Mouse (Mus musculus) limb, embryonic 13.5 days (tissue): Measurements from ENCODE around the gene Dtx1. TPM values are rescaled to one million over a fixed set of nuclear protein-coding genes. Genes with fewer than 3 reads are reported as not detected.

Experiments used
- ATAC-seq: fragments of 200-750 bp; cut with Nextera tagmentation; 2 replicates; pipeline ENCODE4 v1.8.0; 2017; ENCODE audit warnings: low read depth, moderate number of reproducible peaks, moderate TSS enrichment; ENCODE audit not compliant: low FRiP score
- H3K27ac ChIP-seq: fragments of 300-500 bp; sonication (generic); 2 replicates; pipeline ENCODE4 v1.5.1; 2015; ENCODE audit warnings: inconsistent platforms, mild to moderate bottlenecking, moderate library complexity
- H3K27me3 ChIP-seq: fragments of 300-500 bp; sonication (generic); 2 replicates; pipeline ENCODE4 v1.6.1; 2015; ENCODE audit warnings: mild to moderate bottlenecking, inconsistent platforms
- H3K36me3 ChIP-seq: fragments of 300-500 bp; sonication (generic); 2 replicates; pipeline ENCODE4 v1.6.1; 2015; ENCODE audit warnings: inconsistent platforms, mild to moderate bottlenecking, moderate library complexity
- H3K4me1 ChIP-seq: fragments of 300-500 bp; sonication (generic); 2 replicates; pipeline ENCODE4 v1.6.1; 2015; ENCODE audit warnings: inconsistent platforms
- H3K4me2 ChIP-seq: fragments of 300-500 bp; sonication (generic); replicated peaks from 2 replicates; pipeline ENCODE4 v1.6.1; 2015; ENCODE audit warnings: inconsistent platforms, mild to moderate bottlenecking, moderate library complexity
- H3K4me3 ChIP-seq: fragments of 300-500 bp; sonication (generic); 2 replicates; pipeline ENCODE4 v1.5.1; 2015; ENCODE audit warnings: moderate library complexity, mild to moderate bottlenecking, inconsistent platforms
- H3K9ac ChIP-seq: fragments of 300-500 bp; sonication (generic); 2 replicates; pipeline ENCODE4 v1.6.1; 2015; ENCODE audit warnings: mild to moderate bottlenecking, inconsistent platforms
- H3K9me3 ChIP-seq: fragments of 300-500 bp; sonication (generic); 2 replicates; pipeline ENCODE4 v1.6.1; 2016; ENCODE audit warnings: inconsistent platforms
- WGBS: fragments of 180-500 bp; shearing (Covaris S2); methylation state at CpG from one replicate; pipeline ENCODE4 v1.1.7; 2015; 5-methylcytosine and 5-hydroxymethylcytosine counted together
- polyA plus RNA-seq: library from polyadenylated mRNA; unstranded; fragments of >200 nt; fragmentation: Nextera tagmentation; extraction: Ambion mirVana; gene quantifications from 2 replicates; pipeline ENCODE4 v1.2.1, GENCODE M21; 2015

The Dtx1 gene
- polyA plus RNA-seq, 1 experiment from 2014 or later = 5.1 TPM

GRCm38 (mm10) chr5:120702969-120703368, 8.8 kb downstream of the Dtx1 start:
- Histone ChIP-seq H3K4me1 (peaks cover 32% of the 10 kb centered on the region), H3K27me3 (peaks cover 70% of the 10 kb centered on the region), H3K4me2 (no peak overlapping the region), H3K9ac (no peak overlapping the region), H3K4me3 (no peak overlapping the region), H3K36me3 (no peaks in the 10 kb centered on the region), H3K9me3 (no peaks in the 10 kb centered on the region), H3K27ac (no peak overlapping the region)
- WGBS = 83% methylated on average over 2 of the region's 2 CpGs
- ATAC-seq = no peak

GRCm38 (mm10) chr5:120702421-120702820, 9.3 kb downstream of the Dtx1 start:
- H3K36me3 ChIP-seq = no peaks in the 10 kb centered on the region
- peaks cover 38% of the 10 kb centered on the region for H3K4me1 ChIP-seq
- 74% methylated on average over 4 of the region's 4 CpGs for WGBS
- H3K9me3 ChIP-seq = no peaks in the 10 kb centered on the region
- no peak overlapping the region for H3K4me2 ChIP-seq
- no peak overlapping the region for H3K9ac ChIP-seq
- H3K27ac ChIP-seq = no peak overlapping the region
- H3K27me3 ChIP-seq = peaks cover 70% of the 10 kb centered on the region
- no peak for ATAC-seq
- no peak overlapping the region for H3K4me3 ChIP-seq

DNA sequence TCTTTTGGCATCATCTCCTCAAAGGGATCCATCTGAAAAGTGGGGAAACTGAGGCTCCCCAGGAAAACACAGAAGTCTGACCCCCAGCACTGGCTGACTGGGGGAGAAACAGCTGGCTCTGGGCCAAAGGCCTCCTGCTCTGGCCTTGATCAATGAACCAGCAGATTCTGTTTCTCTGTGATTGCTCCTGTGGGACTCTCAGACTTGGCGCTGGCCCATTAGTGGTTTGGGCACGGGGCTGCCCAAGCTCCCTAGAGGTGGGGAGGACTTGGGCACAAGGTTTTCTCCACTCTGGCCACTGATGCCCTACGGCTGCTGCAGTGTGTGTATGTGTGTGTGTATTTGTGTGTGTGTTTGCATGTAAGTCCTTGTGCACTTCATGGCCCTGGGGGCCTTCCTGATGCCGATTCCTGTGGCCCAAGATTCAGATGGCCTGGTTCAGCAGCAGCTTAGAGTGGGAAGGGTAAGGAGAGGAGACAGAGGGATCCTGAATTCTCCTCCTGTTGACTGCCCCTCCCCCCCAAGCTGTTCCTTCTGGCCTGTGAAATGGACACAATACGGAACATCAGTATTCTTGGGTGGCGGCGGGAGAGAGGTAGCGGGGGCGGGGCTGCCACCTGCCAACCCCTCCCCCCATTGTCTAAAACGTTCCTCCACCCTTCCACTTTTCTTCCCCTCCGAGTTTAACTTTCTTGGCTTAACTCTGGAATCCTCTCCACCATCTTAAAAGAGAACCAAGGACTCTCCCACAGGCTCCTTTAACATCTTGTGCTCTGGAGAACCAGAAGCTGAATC, 10.5 kb downstream of the Dtx1 start:
- H3K27me3 ChIP-seq = peaks cover 77% of the 10 kb centered on the region
- no peaks in the 10 kb centered on the region for H3K36me3 ChIP-seq
- H3K27ac ChIP-seq = no peak overlapping the region

DNA sequence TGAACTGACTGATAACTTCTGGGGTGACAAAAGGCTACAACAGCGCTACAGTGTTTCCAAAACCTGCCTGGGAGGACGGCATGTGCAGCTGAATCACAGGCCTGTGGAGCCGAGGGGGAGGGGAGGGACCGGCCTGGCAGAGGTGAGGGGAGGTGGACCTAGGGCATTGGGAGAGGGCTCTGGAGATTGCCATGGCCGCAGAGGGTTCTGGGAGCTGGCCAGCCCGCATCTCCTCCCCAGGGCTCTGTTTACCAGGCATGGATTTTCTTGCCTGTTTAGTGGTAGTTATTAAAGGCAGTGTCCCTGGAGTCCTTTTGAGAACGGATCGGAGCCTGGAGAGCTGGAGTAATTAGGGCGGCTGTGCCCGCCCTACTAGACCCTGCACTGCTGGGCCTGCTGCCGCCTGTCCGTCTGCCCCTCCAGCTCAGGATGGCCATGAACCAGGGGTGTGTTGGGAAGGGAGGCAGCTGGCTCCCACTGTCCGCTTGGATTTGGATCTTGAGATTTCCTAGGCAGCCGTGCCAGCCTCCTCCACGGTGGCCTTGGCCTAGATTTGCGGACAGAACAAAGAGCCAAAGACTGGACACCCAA, 12.8 kb downstream of the Dtx1 start:
- Histone ChIP-seq H3K9ac (peak overlapping the region; percentile 45), H3K36me3 (peaks cover 3% of the 10 kb centered on the region; the same call in 1 of the 2 replicates), H3K4me2 (no peak overlapping the region), H3K4me3 (no peak overlapping the region), H3K9me3 (no peaks in the 10 kb centered on the region), H3K27me3 (peaks cover 83% of the 10 kb centered on the region), H3K27ac (no peak overlapping the region), H3K4me1 (peaks cover 38% of the 10 kb centered on the region)
- ATAC-seq = no peak
- WGBS = 32% methylated on average over 16 of the region's 16 CpGs

More for the DNA sequence above, 10.5 kb downstream of the Dtx1 start:
- no peak for ATAC-seq
- Histone ChIP-seq H3K9ac (peak overlapping the region; percentile 46), H3K4me2 (no peak overlapping the region), H3K4me1 (peaks cover 32% of the 10 kb centered on the region), H3K4me3 (no peak overlapping the region), H3K9me3 (no peaks in the 10 kb centered on the region)
- WGBS = 56% methylated on average over 11 of the region's 11 CpGs

- H3K4me2 ChIP-seq = no peak overlapping the region
- H3K27ac ChIP-seq = no peak overlapping the region
- H3K27me3 ChIP-seq = peaks cover 86% of the 10 kb centered on the region
Measured at GRCm38 (mm10) chr5:120698181-120698580, 13.5 kb downstream of the Dtx1 start.

DNA sequence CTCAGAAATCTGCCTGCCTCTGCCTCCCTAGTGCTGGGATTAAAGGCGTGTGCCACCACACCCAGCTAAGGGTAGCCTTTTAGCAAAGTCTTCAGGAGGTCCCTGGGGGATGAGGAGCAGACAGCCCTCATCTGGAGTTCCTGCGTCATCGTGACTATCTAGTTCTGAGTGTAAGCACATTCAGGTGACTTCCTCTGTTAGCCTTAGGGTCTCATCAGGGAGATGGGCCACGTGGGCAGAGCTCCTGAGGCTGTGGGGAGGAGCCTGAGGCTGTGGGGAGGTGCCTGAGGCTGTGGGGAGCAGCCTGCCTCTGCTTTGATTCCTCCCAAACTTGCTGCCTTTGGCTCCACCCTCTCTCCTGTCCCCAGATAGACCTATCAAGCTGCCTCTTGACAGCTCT, 14.9 kb downstream of the Dtx1 start:
- Histone ChIP-seq H3K27ac (no peak overlapping the region), H3K27me3 (peaks cover 93% of the 10 kb centered on the region), H3K9me3 (no peaks in the 10 kb centered on the region), H3K36me3 (peaks cover 3% of the 10 kb centered on the region; the same call in 1 of the 2 replicates), H3K4me2 (no peak overlapping the region), H3K9ac (no peak overlapping the region), H3K4me3 (no peak overlapping the region), H3K4me1 (peaks cover 38% of the 10 kb centered on the region)
- 54% methylated on average over 4 of the region's 4 CpGs for WGBS
- no peak for ATAC-seq

More at GRCm38 (mm10) chr5:120698181-120698580, 13.5 kb downstream of the Dtx1 start:
- Histone ChIP-seq H3K4me1 (peaks cover 38% of the 10 kb centered on the region), H3K4me3 (no peak overlapping the region), H3K9ac (no peak overlapping the region), H3K36me3 (peaks cover 3% of the 10 kb centered on the region; the same call in 1 of the 2 replicates), H3K9me3 (no peaks in the 10 kb centered on the region)
- ATAC-seq = no peak
- WGBS = 55% methylated on average over 3 of the region's 3 CpGs

DNA sequence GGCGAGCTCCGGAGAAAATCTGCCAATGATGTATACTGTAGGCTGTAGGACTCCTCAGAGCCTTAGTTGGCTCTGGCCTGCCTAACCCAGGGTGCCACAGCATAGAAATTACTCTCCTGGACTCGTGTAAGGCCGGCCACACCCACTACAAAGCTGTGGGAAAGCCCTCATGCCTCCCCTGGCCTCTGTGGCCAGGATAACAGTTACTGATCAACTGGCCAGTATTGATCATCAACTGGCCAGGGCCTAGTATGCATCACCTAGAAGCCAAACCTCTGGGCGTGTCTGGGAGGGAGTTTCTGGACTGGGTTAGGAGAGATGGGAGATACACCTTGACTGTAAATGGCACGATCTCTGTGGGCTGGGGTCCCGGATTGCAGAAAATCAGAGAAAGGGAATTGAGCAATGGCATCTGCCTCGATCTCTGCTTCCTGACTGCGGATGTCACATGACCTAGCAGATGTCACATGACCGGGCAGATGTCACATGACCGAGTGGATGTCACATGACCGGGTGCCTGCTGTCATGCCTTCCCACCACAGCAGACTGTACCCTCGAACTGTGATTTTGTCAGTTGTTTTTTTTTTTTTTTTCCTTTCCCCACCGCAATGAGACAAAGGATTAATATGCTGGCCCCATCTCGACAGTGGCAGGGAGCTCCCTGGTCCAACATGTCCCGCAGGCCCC, 15.5 kb downstream of the Dtx1 start:
- Histone ChIP-seq H3K4me2 (no peak overlapping the region), H3K36me3 (peaks cover 3% of the 10 kb centered on the region; the same call in 1 of the 2 replicates), H3K9me3 (no peaks in the 10 kb centered on the region), H3K4me3 (no peak overlapping the region), H3K27ac (no peak overlapping the region), H3K9ac (no peak overlapping the region), H3K4me1 (peaks cover 38% of the 10 kb centered on the region), H3K27me3 (peaks cover 98% of the 10 kb centered on the region)
- no peak for ATAC-seq
- WGBS = 71% methylated on average over 16 of the region's 16 CpGs

DNA sequence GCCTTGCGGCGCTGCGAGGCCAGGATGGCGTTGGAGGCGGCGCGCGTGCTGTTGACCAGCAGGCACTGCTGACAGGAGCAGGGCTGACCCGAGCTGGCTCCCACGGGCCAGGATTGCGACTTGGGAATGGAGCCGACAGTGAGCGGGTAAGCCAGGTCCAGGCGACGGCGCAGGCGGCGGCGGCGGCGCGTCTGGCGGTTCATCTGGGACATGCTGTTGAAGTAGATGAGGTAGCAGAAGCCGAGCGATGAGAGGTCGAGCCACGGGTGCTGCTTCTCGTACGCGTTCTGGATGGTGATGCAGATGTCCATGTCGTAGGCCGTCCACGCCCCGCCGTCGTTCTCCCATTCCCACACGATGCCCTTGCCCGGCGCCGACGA, 17.0 kb downstream of the Dtx1 start:
- Histone ChIP-seq H3K9ac (peak overlapping the region; percentile 35; the same call in 1 of the 2 replicates), H3K4me1 (peaks cover 40% of the 10 kb centered on the region), H3K27me3 (peaks cover 92% of the 10 kb centered on the region), H3K4me3 (peak overlapping the region; percentile 31), H3K4me2 (peak overlapping the region; percentile 54), H3K36me3 (peaks cover 3% of the 10 kb centered on the region; the same call in 1 of the 2 replicates), H3K27ac (no peak overlapping the region), H3K9me3 (no peaks in the 10 kb centered on the region)
- WGBS = 6% methylated on average over 41 of the region's 41 CpGs
- no peak for ATAC-seq

GRCm38 (mm10) chr5:120693931-120694694, 17.6 kb downstream of the Dtx1 start:
- no peak overlapping the region for H3K27ac ChIP-seq
- peaks cover 86% of the 10 kb centered on the region for H3K27me3 ChIP-seq
- H3K9ac ChIP-seq = peak overlapping the region; percentile 35; the same call in 1 of the 2 replicates
- H3K4me3 ChIP-seq = peak overlapping the region; percentile 31
- peak overlapping the region; percentile 54 for H3K4me2 ChIP-seq
- no peaks in the 10 kb centered on the region for H3K9me3 ChIP-seq
- 12% methylated on average over 38 of the region's 38 CpGs for WGBS
- peaks cover 3% of the 10 kb centered on the region; the same call in 1 of the 2 replicates for H3K36me3 ChIP-seq
- no peak for ATAC-seq
- H3K4me1 ChIP-seq = peaks cover 35% of the 10 kb centered on the region

GRCm38 (mm10) chr5:120692034-120692433, 19.7 kb downstream of the Dtx1 start:
- 74% methylated on average over 19 of the region's 19 CpGs for WGBS
- Histone ChIP-seq H3K36me3 (peaks cover 3% of the 10 kb centered on the region; the same call in 1 of the 2 replicates), H3K4me1 (peaks cover 20% of the 10 kb centered on the region), H3K9me3 (no peaks in the 10 kb centered on the region), H3K27me3 (peaks cover 67% of the 10 kb centered on the region), H3K9ac (no peak overlapping the region), H3K4me3 (no peak overlapping the region), H3K27ac (no peak overlapping the region), H3K4me2 (no peak overlapping the region)
- no peak for ATAC-seq

DNA sequence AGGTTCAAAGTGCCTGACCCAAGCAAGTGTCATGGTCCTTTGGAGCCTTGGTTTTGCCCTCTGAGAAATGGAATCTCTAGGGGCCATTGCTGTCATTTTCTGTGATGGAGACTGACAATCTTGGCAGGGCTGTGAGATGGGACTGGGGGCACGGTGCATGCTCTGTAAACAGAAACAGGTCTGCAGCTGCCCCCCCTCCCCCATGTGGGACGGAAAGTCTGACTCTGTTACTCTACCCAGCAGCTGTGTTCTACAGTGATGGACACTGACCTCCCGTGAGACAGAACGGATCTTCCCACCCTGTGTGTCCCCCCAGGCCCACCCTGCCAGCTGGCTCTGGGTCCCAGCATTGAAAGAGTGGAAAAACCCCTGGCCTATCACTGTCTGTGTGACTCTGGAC, 21.3 kb downstream of the Dtx1 start:
- Histone ChIP-seq H3K9ac (no peak overlapping the region), H3K4me1 (peaks cover 20% of the 10 kb centered on the region), H3K36me3 (peaks cover 3% of the 10 kb centered on the region; the same call in 1 of the 2 replicates), H3K4me2 (no peak overlapping the region), H3K27me3 (peaks cover 60% of the 10 kb centered on the region), H3K27ac (no peak overlapping the region), H3K4me3 (no peak overlapping the region), H3K9me3 (no peaks in the 10 kb centered on the region)
- ATAC-seq = peak; percentile 24; the same call in 1 of the 2 replicates
- WGBS = 61% methylated on average over 4 of the region's 4 CpGs
